Mouse (Mus musculus) neural tube, embryonic 11.5 days (tissue): Measurements from ENCODE around the gene Il5ra. TPM values are rescaled to one million over a fixed set of nuclear protein-coding genes. Genes with fewer than 3 reads are reported as not detected.

Source experiments
- ATAC-seq: fragments of 200-750 bp; cut with Nextera tagmentation; 2 replicates; pipeline ENCODE4 v1.8.0; 2017; ENCODE audit warnings: moderate number of reproducible peaks, mild to moderate bottlenecking, moderate TSS enrichment, moderate library complexity; ENCODE audit not compliant: insufficient read depth, low FRiP score, low TSS enrichment
- DNase-seq: peaks from one replicate; pipeline ENCODE4 v3.0.0-alpha.2; 2015; ENCODE audit warnings: low spot score
- H3K27ac ChIP-seq: fragments of 300-500 bp; sonication (generic); 2 replicates; pipeline ENCODE4 v1.5.1; 2014; ENCODE audit warnings: low read depth, mild to moderate bottlenecking, low read length
- H3K27me3 ChIP-seq: fragments of 300-500 bp; sonication (generic); 2 replicates; pipeline ENCODE4 v1.6.1; 2014; ENCODE audit warnings: mild to moderate bottlenecking, low read length, mixed read lengths; ENCODE audit not compliant: control insufficient read depth, insufficient read depth
- H3K36me3 ChIP-seq: fragments of 300-500 bp; sonication (generic); 2 replicates; pipeline ENCODE4 v1.6.1; 2014; ENCODE audit warnings: mild to moderate bottlenecking, low read length, moderate library complexity, mixed read lengths; ENCODE audit not compliant: control insufficient read depth, insufficient read depth
- H3K4me1 ChIP-seq: fragments of 300-500 bp; sonication (generic); 2 replicates; pipeline ENCODE4 v1.6.1; 2014; ENCODE audit warnings: low read length, mixed read lengths; ENCODE audit not compliant: control insufficient read depth, insufficient read depth
- H3K4me2 ChIP-seq: fragments of 300-500 bp; sonication (generic); 2 replicates; pipeline ENCODE4 v1.6.1; 2014; ENCODE audit warnings: low read depth, mild to moderate bottlenecking, moderate library complexity
- H3K4me3 ChIP-seq: fragments of 300-500 bp; sonication (generic); 2 replicates; pipeline ENCODE4 v1.5.1; 2014; ENCODE audit warnings: low read depth, low read length
- H3K9ac ChIP-seq: fragments of 300-500 bp; sonication (generic); 2 replicates; pipeline ENCODE4 v1.6.1; 2014; ENCODE audit warnings: mild to moderate bottlenecking, low read length
- H3K9me3 ChIP-seq: fragments of 300-500 bp; sonication (generic); 2 replicates; pipeline ENCODE4 v1.6.1; 2016; ENCODE audit warnings: low read length; ENCODE audit not compliant: control insufficient read depth
- WGBS: fragments of 180-500 bp; shearing (Covaris S2); extraction: QIAGEN DNeasy Blood & Tissue Kit; methylation state at CpG from one replicate; pipeline ENCODE4 v1.1.7; 2014; 5-methylcytosine and 5-hydroxymethylcytosine counted together
- polyA plus RNA-seq: library from polyadenylated mRNA; unstranded; fragments of >200 nt; fragmentation: Nextera tagmentation; extraction: Ambion mirVana; gene quantifications from 2 replicates; pipeline ENCODE4 v1.2.1, GENCODE M21; 2014

Il5ra gene
- polyA plus RNA-seq, 1 experiment from 2014 or later = not detected

DNA sequence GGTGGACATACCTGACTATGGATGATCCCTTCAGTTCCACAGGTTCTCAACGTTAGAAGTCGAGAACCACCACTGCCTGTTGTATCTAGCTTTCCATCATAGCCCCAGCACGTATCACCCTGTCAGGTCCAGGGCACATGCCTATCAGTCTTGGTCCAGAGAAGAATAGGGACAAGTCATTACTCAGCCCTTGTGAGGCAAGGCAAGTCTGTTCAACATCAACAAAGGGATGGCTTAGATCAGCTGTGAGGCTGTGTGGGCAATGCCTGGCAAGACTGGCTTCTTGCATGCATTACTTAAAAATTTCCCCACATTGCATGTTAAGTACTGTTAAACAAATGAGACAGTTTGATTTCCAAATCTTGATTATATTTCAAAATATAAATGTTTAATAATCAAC lies 1.0 kb downstream of the Il5ra start:
- H3K4me1 ChIP-seq = no peaks in the 10 kb centered on the region
- H3K4me2 ChIP-seq = no peak overlapping the region
- ATAC-seq (no peak), DNase-seq (no peak)
- no peak overlapping the region for H3K27ac ChIP-seq
- WGBS = 90% methylated on average over 3 of the region's 3 CpGs
- H3K36me3 ChIP-seq = no peaks in the 10 kb centered on the region
- no peaks in the 10 kb centered on the region for H3K9me3 ChIP-seq
- H3K4me3 ChIP-seq = no peak overlapping the region
- H3K9ac ChIP-seq = no peak overlapping the region
- H3K27me3 ChIP-seq = no peaks in the 10 kb centered on the region

GRCm38 (mm10) chr6:106747251-106747650 lies 1.6 kb downstream of the Il5ra start:
- Histone ChIP-seq H3K9ac (no peak overlapping the region), H3K27me3 (no peaks in the 10 kb centered on the region), H3K4me2 (no peak overlapping the region), H3K36me3 (no peaks in the 10 kb centered on the region), H3K27ac (no peak overlapping the region), H3K4me1 (no peaks in the 10 kb centered on the region), H3K9me3 (no peaks in the 10 kb centered on the region), H3K4me3 (no peak overlapping the region)
- WGBS = 90% methylated on average over 5 of the region's 5 CpGs
- ATAC-seq (no peak), DNase-seq (no peak)

GRCm38 (mm10) chr6:106745673-106746394 lies 3.0 kb downstream of the Il5ra start:
- WGBS = 89% methylated on average over 7 of the region's 7 CpGs
- H3K4me1 ChIP-seq = no peaks in the 10 kb centered on the region
- H3K36me3 ChIP-seq = no peaks in the 10 kb centered on the region
- no peaks in the 10 kb centered on the region for H3K9me3 ChIP-seq
- H3K4me2 ChIP-seq = no peak overlapping the region
- no peak overlapping the region for H3K27ac ChIP-seq
- no peak for ATAC-seq
- H3K27me3 ChIP-seq = no peaks in the 10 kb centered on the region
- H3K9ac ChIP-seq = no peak overlapping the region
- no peak for DNase-seq
- H3K4me3 ChIP-seq = no peak overlapping the region

DNA sequence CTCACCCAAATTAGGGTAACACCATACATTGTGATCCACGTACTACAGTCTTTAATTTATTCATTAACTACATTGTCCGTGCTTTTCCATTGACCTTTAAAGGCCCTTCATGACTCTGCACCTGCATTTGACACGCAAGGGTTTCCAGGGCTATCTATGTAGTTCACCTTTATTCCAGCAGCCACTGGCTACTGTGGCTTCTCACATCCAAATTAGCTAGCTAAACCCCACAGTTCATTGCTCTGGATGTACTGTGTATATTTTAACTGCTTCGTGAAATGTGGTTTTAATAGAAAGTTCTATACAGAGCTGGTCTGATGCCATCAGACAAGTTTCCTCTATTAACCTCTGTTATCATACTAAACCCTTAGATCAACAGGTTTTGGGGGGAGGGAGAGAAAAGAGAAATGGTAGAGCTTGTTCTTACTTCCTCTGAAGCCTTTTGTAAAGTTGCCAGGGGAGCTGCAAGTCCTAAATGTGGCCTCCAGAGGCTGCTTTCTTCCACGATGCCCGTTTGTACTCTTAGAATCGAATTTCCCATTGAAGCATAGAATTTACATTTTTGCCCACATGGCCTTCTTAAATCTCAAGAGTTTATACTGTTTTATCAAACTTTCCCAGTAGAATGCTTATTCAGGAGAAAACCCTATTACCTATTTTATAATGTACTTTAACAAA lies 5.1 kb downstream of the Il5ra start:
- Histone ChIP-seq H3K4me2 (no peak overlapping the region), H3K27me3 (no peaks in the 10 kb centered on the region), H3K9me3 (no peaks in the 10 kb centered on the region), H3K4me1 (no peaks in the 10 kb centered on the region), H3K9ac (no peak overlapping the region), H3K4me3 (no peak overlapping the region), H3K36me3 (no peaks in the 10 kb centered on the region), H3K27ac (no peak overlapping the region)
- no peak for ATAC-seq
- 86% methylated on average over 7 of the region's 7 CpGs for WGBS
- no peak for DNase-seq

DNA sequence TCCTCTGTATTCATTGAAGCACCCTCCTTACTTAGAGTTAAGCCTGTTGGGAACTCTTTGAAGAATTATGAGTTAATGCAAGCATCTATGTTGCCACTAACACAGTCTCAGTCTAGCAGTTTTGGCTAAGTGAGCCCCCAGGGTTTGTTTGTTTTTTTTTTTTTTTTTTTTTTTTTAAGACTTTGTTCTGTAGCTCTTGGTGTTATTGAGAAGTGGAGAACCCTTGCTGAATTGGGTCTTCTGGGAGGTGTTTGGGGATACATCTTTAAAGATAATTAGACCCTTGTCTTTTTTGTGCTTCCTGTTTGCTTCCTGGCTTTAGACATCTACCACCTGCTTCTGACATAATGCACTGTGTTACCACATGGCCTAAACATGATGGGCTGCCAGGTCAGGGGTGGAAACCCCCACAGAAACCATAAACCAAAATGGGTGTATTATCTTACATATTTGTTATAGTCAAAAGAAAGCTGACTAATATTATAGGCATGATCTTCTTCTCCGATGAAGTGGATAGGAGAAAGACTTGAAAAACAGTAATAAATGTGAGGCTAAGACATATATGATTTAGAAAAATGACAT lies 8.5 kb downstream of the Il5ra start:
- Histone ChIP-seq H3K9ac (no peak overlapping the region), H3K4me2 (no peak overlapping the region), H3K9me3 (no peaks in the 10 kb centered on the region), H3K4me1 (no peaks in the 10 kb centered on the region), H3K4me3 (no peak overlapping the region), H3K27me3 (no peaks in the 10 kb centered on the region), H3K27ac (no peak overlapping the region), H3K36me3 (no peaks in the 10 kb centered on the region)
- 93% methylated on average over 1 of the region's 1 CpGs for WGBS
- no peak for DNase-seq
- ATAC-seq = no peak

DNA sequence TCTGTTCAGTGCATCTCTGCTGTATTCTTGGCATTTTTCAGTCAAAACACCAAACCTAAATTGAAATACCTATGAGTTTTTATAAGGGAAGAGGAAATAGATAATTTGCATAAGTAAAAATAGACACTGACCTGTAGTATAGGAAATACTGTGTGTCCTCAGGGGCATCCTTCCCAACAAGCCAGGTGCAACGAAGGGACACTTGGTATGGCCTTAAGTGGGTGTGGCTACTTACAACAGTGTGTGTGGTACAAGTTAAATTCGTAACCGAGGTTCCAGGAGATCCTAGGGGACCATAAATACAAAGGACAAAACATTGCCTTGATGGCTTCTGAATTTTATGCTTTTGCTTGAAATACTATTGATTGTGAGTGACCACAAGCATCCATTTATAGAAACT lies 10.6 kb downstream of the Il5ra start:
- Histone ChIP-seq H3K36me3 (no peaks in the 10 kb centered on the region), H3K4me2 (no peak overlapping the region), H3K27me3 (no peaks in the 10 kb centered on the region), H3K9ac (no peak overlapping the region), H3K9me3 (no peaks in the 10 kb centered on the region), H3K4me1 (no peaks in the 10 kb centered on the region), H3K4me3 (no peak overlapping the region), H3K27ac (no peak overlapping the region)
- WGBS = 82% methylated on average over 3 of the region's 3 CpGs
- ATAC-seq (no peak), DNase-seq (no peak)

DNA sequence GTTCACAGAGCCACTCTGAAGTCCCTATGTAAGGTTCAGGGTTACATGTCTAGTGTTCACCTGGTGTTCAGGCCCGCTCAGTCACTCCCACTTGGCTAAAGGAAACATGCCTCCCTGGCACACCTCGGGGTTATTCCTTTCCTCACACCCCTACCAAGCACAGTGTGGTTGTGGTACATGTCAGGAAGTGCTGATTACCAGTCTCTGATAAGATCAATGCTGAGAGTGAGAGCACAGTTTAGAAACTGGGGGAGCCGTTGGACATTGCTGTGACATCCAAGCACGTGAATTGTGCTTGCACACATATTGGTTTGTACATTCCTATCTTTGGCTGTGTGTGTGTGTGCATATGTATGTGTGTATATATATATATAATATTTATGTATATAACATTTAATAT lies 16.3 kb downstream of the Il5ra start:
- Histone ChIP-seq H3K27ac (no peak overlapping the region), H3K27me3 (no peaks in the 10 kb centered on the region), H3K4me2 (no peak overlapping the region), H3K9ac (no peak overlapping the region), H3K4me3 (no peak overlapping the region), H3K9me3 (no peaks in the 10 kb centered on the region), H3K4me1 (no peaks in the 10 kb centered on the region), H3K36me3 (no peaks in the 10 kb centered on the region)
- ATAC-seq (no peak), DNase-seq (no peak)
- 85% methylated on average over 4 of the region's 4 CpGs for WGBS

GRCm38 (mm10) chr6:106729682-106730314 lies 19.0 kb downstream of the Il5ra start:
- Histone ChIP-seq H3K9me3 (no peaks in the 10 kb centered on the region), H3K9ac (no peak overlapping the region), H3K36me3 (no peaks in the 10 kb centered on the region), H3K4me1 (no peaks in the 10 kb centered on the region), H3K27me3 (no peaks in the 10 kb centered on the region), H3K4me2 (no peak overlapping the region), H3K4me3 (no peak overlapping the region), H3K27ac (no peak overlapping the region)
- 84% methylated on average over 4 of the region's 4 CpGs for WGBS
- ATAC-seq (no peak), DNase-seq (no peak)
